Mouse (Mus musculus) cortical plate, adult 2 months (tissue): ENCODE measurements around the gene Zfhx3.

Experiments used
- CTCF ChIP-seq: fragments of 200-500 bp; IDR thresholded peaks from 2 replicates; pipeline ENCODE4 v1.5.1; 2011; ENCODE audit warnings: mild to moderate bottlenecking, control low read depth, low read length; ENCODE audit not compliant: insufficient read depth; ENCODE audit errors: extremely low read depth
- POLR2A ChIP-seq: fragments of 200-500 bp; IDR thresholded peaks from 2 replicates; pipeline ENCODE4 v1.6.1; 2011; ENCODE audit warnings: mild to moderate bottlenecking, low read length, control low read depth; ENCODE audit not compliant: insufficient read depth; ENCODE audit errors: extremely low read depth

- TF ChIP-seq POLR2A (no peak), CTCF (no peak)
Measured at GRCm38 (mm10) chr8:109001923-109002322, 1059.5 kb downstream of the Zfhx3 start.
